Mouse (Mus musculus) lung, embryonic 15.5 days (tissue): Measurements from ENCODE around the gene Smg9. TPM values are rescaled to one million over a fixed set of nuclear protein-coding genes. Genes with fewer than 3 reads are reported as not detected.
A peak's percentile ranks its signal among the peaks of the same experiment; 100 is the strongest.

Experiments used
- ATAC-seq: fragments of 200-750 bp; cut with Nextera tagmentation; 2 replicates; pipeline ENCODE4 v1.8.0; 2017; ENCODE audit warnings: moderate number of reproducible peaks, borderline replicate concordance; ENCODE audit not compliant: low FRiP score, low TSS enrichment; ENCODE audit errors: extremely low read depth
- H3K27ac ChIP-seq: fragments of 300-500 bp; sonication (generic); 2 replicates; pipeline ENCODE4 v1.5.1; 2015; ENCODE audit warnings: moderate library complexity, mild to moderate bottlenecking, inconsistent platforms
- H3K27me3 ChIP-seq: fragments of 300-500 bp; sonication (generic); 2 replicates; pipeline ENCODE4 v1.6.1; 2015; ENCODE audit warnings: inconsistent platforms
- H3K36me3 ChIP-seq: fragments of 300-500 bp; sonication (generic); 2 replicates; pipeline ENCODE4 v1.6.1; 2015; ENCODE audit warnings: inconsistent platforms
- H3K4me1 ChIP-seq: fragments of 300-500 bp; sonication (generic); 2 replicates; pipeline ENCODE4 v1.6.1; 2015; ENCODE audit warnings: inconsistent platforms
- H3K4me2 ChIP-seq: fragments of 300-500 bp; sonication (generic); 2 replicates; pipeline ENCODE4 v1.6.1; 2015; ENCODE audit warnings: inconsistent platforms, mild to moderate bottlenecking, moderate library complexity
- H3K4me3 ChIP-seq: fragments of 300-500 bp; sonication (generic); 2 replicates; pipeline ENCODE4 v1.5.1; 2015; ENCODE audit warnings: mild to moderate bottlenecking, inconsistent platforms
- H3K9ac ChIP-seq: fragments of 300-500 bp; sonication (generic); 2 replicates; pipeline ENCODE4 v1.6.1; 2015; ENCODE audit warnings: inconsistent platforms
- H3K9me3 ChIP-seq: fragments of 300-500 bp; sonication (generic); 2 replicates; pipeline ENCODE4 v1.6.1; 2016; ENCODE audit warnings: inconsistent platforms
- WGBS: fragments of 180-500 bp; shearing (Covaris S2); methylation state at CpG from one replicate; pipeline ENCODE4 v1.1.7; 2015; 5-methylcytosine and 5-hydroxymethylcytosine counted together
- polyA plus RNA-seq: library from polyadenylated mRNA; unstranded; fragments of >200 nt; fragmentation: Nextera tagmentation; extraction: Ambion mirVana; gene quantifications from 2 replicates; pipeline ENCODE4 v1.2.1, GENCODE M21; 2015

The Smg9 gene
- polyA plus RNA-seq, 1 experiment from 2014 or later, result 23.9 TPM

DNA sequence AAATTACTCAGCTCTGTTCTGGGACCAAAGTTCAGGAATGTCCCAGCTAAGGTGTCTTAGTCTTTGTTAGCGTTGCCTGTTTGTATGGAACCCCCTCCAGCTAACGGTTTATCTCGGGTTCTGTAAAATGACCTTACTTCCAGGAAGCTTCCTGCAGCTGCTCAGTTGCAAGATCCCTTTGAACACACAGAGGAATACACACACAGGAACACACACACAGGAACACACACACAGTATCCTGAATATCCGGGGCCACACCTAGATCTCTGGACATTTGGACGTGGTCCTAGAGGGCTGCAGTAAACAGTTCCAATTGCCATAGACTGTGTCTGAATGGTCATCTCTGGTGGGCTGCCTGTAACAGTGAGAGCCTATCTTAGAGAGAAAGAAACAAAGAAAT is 56.3 kb downstream of the Smg9 start:
- 53% methylated on average over 5 of the region's 5 CpGs for WGBS
- no peak for ATAC-seq
- H3K4me1 ChIP-seq, result peaks cover 20% of the 10 kb centered on the region

DNA sequence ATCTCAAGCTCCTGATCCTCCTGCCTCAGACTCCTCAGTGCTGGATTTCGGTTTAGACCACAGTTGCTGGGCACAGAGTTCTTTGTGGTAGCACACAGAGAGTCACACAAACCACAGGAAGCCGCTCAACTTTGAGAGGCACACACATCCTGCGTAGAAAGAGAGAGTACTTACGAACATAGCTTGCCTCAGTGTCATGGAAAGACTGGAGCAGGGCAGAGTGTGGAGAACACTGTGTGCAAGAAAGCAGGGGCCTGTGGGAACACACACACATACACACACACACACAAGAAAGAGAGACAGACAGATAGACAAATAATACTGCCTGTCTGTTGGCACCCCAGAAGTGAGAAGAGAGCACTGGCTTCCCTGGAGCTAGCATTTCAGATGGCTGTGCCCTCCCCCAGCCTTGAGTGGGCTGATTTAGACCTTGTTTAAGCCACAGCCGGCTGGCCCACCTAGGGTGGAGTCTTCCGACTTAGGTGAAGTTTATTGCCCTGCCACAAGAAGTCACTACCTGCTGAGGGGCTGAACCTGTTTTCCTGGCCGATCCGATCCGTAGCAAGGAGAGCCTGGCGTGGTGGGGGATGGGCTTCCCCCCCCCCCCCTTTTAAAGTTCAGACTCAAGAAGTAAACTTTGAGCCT is 58.4 kb downstream of the Smg9 start:
- no peaks in the 10 kb centered on the region for H3K27me3 ChIP-seq
- H3K9ac ChIP-seq, result no peak overlapping the region
- H3K27ac ChIP-seq, result no peak overlapping the region
- H3K4me3 ChIP-seq, result no peak overlapping the region
- H3K36me3 ChIP-seq, result no peaks in the 10 kb centered on the region
- 55% methylated on average over 10 of the region's 10 CpGs for WGBS
- no peak for ATAC-seq
- H3K4me2 ChIP-seq, result no peak overlapping the region
- no peaks in the 10 kb centered on the region for H3K9me3 ChIP-seq
- peaks cover 36% of the 10 kb centered on the region for H3K4me1 ChIP-seq

More for the DNA sequence above, 56.3 kb downstream of the Smg9 start:
- no peaks in the 10 kb centered on the region for H3K36me3 ChIP-seq
- no peak overlapping the region for H3K4me2 ChIP-seq
- no peaks in the 10 kb centered on the region for H3K27me3 ChIP-seq
- no peak overlapping the region for H3K4me3 ChIP-seq
- no peak overlapping the region for H3K9ac ChIP-seq
- no peak overlapping the region for H3K27ac ChIP-seq
- no peaks in the 10 kb centered on the region for H3K9me3 ChIP-seq

DNA sequence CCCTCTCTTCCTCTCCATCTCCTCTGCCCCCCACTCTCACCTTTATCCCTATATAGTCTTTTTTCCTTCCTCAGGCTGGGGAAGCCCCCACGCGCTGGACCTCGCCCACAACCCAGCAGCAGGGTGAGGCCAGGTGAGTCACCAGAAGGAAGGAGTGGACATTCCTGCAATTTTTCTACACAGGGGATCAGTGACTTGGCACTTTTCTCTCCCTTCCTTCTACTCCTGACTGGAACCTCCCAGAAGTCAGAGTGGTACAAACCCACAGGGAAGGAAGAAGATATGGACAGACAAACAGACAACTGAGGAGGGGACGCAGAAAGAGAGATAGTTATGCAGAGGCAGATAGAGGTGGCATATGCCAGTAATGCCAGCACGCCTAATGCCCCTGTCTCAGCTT is 60.0 kb downstream of the Smg9 start:
- ATAC-seq, result no peak
- 62% methylated on average over 5 of the region's 5 CpGs for WGBS
- H3K27ac ChIP-seq, result peak overlapping the region; percentile 37

DNA sequence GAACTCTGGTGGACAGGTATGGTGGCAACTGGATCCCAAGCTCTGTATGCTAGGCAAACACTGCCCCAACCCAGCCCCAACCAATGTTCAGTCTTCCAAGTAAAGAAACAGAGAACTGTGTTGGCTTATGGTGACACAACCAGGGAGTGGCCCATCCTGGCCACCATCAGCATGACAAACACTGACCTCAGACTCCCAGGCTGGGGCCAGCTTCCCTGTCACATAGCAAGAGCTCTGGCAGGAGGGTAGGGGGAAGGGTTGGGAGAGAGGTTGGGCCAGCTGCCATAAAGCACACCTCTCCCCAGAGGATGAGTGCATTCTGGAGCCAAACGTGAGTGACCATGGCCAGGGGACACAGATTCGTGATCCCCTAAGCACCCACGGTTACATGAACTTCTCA is 60.4 kb downstream of the Smg9 start:
- no peak overlapping the region for H3K9ac ChIP-seq
- H3K27me3 ChIP-seq, result no peaks in the 10 kb centered on the region
- H3K4me2 ChIP-seq, result no peak overlapping the region
- H3K9me3 ChIP-seq, result no peaks in the 10 kb centered on the region
- 39% methylated on average over 3 of the region's 3 CpGs for WGBS
- ATAC-seq, result no peak
- H3K36me3 ChIP-seq, result no peaks in the 10 kb centered on the region
- H3K4me1 ChIP-seq, result peaks cover 45% of the 10 kb centered on the region
- peak overlapping the region; percentile 37 for H3K27ac ChIP-seq
- no peak overlapping the region for H3K4me3 ChIP-seq

More for the DNA sequence above, 60.0 kb downstream of the Smg9 start:
- Histone ChIP-seq H3K9me3 (no peaks in the 10 kb centered on the region), H3K4me3 (no peak overlapping the region), H3K36me3 (no peaks in the 10 kb centered on the region), H3K4me2 (no peak overlapping the region), H3K27me3 (no peaks in the 10 kb centered on the region), H3K9ac (no peak overlapping the region), H3K4me1 (peaks cover 45% of the 10 kb centered on the region)

DNA sequence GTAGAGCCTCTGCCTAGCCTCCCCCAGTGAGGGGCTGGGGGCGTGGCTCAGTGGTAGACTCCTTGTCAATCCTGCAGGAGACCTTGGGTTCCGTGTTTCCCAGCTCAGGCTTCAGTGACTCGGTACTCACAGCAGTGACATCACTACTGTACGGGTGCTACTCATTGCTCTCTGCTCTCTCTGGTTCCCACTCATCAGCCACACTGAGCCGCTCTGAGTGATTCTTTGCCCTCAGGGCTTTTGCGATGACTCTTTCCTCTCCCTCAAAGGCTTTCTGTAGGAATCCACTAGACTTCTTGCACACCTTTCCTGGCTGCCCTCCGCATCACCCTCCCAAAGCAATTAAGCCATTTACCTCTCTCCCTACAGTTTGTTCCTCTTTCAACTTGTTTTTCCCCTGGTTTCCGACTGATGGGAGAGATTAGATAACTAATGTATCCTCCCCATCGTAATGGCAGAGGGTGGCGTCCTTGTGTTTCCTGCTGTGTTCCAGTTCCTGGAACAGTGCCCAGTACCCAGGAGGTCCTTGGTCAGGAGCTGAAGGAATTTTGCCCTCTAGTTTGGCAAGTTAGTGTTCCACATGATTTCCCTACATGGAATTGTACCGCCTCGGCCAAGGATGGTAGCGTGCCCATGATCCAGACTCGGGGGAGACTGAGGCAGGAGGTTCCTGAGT is 62.1 kb downstream of the Smg9 start:
- Histone ChIP-seq H3K27ac (peak overlapping the region; percentile 91), H3K4me2 (peak overlapping the region; percentile 68)

DNA sequence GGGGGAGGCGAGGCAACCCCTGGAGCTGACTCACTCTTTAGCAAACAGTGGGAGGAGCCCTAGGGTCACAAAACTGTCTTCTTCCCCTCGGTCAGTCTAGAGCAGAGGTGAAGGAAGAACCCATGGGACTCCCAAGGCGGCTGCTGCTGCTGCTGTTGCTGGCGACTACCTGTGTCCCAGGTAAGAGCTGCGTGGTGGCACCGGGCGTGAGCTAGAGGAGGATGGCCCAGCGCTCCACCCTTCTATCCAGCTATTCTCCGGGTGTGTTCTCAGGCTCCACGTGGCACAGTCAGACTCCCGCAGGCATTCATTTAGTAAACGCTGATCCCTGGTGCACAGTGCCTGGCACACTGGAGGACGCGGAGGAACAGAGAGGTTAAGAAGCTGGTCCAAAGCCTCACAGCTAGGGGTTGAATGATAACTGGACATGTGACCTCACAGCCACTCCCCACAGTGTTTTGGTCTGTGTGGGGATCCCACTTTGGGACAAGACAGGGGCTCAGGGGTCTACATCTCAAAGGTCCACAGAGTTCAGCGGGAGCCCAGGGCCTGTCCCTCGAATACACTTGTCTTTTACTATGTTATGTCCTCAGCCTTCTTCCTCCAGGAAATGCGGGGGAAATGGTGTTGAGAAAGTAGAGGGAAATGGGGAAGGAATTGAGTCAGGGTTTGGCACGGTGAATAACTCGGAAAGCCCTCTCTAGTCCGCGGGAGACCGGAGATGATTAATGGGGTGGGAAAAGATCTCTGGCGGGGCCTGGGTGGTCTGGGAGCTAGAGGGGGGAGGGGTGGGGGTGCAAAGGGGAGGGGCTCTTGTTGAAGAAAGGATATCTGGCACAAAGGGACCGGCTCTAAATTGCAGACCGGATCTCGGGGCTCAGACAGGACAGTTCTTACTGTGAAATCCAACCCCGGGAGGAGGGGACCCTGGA is 63.2 kb downstream of the Smg9 start, which contains the start of gene Plaur:
Plaur (plus strand) TSS at position 97 of the 932 bp plus-strand sequence.
- WGBS, result 2% methylated on average over 26 of the region's 27 CpGs
- H3K4me2 ChIP-seq, result peak within 1 kb of the TSS; percentile 68
- peak within 1 kb of the TSS; percentile 91 for H3K27ac ChIP-seq
- peak within 1 kb of the TSS; percentile 32 for H3K9ac ChIP-seq
- no peaks in the 10 kb centered on the region for H3K27me3 ChIP-seq
- H3K4me3 ChIP-seq, result peak within 1 kb of the TSS; percentile 48
- H3K9me3 ChIP-seq, result no peaks in the 10 kb centered on the region
- H3K4me1 ChIP-seq, result peaks cover 45% of the 10 kb centered on the region
- ATAC-seq, result peak; percentile 81
- no peaks in the 10 kb centered on the region for H3K36me3 ChIP-seq

More for the DNA sequence above, 62.1 kb downstream of the Smg9 start:
- no peaks in the 10 kb centered on the region for H3K36me3 ChIP-seq
- no peak for ATAC-seq
- H3K4me1 ChIP-seq, result peaks cover 45% of the 10 kb centered on the region
- no peaks in the 10 kb centered on the region for H3K27me3 ChIP-seq
- no peaks in the 10 kb centered on the region for H3K9me3 ChIP-seq
- WGBS, result 34% methylated on average over 14 of the region's 14 CpGs
- 0 out of 2 replicates have a peak overlapping the region, but pooled peaks have one; percentile 48 for H3K4me3 ChIP-seq
- no peak overlapping the region for H3K9ac ChIP-seq

DNA sequence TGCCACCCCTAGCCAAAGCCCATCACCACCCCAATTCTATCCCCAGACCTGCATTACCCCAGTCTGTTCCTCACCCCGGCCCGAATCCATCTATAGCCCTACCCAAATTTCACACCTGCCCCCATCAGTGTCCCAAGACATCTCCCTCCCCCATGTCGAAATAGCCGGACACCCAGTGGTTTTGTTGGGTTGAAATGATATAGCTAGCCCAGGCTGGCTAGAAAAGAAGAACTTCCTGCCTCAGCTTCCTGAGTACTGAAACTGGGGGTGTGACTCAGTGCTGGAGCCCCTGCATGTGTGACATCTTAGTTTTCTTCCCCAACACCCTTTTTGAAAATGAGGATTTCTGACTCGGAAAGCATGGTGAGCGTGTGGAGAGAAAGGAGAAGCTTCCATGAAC is 67.4 kb downstream of the Smg9 start:
- no peak overlapping the region for H3K27ac ChIP-seq
- peaks cover 7% of the 10 kb centered on the region; the same call in 1 of the 2 replicates for H3K36me3 ChIP-seq
- H3K4me2 ChIP-seq, result no peak overlapping the region
- H3K9me3 ChIP-seq, result no peaks in the 10 kb centered on the region
- no peak for ATAC-seq
- no peaks in the 10 kb centered on the region for H3K27me3 ChIP-seq
- 81% methylated on average over 6 of the region's 6 CpGs for WGBS
- no peak overlapping the region for H3K4me3 ChIP-seq
- H3K9ac ChIP-seq, result no peak overlapping the region
- H3K4me1 ChIP-seq, result peaks cover 18% of the 10 kb centered on the region

DNA sequence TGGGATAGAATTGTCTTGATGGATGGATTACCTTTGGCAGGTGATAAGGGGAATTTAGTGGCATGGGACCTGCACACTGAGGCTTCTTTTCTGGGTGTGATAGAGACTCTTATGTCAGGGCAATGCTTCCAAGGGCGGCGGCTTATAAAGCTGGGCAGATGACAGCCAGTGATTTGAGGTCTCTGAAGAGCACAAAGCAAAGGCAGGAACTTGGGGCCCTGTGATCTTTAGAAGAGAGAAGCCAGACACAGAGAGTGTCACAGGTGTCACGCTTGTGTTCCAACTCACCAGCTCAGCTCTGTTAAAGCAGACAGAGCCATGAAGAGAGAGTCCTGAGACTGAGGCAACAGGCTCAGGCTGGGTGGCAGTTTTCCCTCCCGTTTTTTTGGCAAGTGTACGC is 68.5 kb downstream of the Smg9 start:
- H3K27me3 ChIP-seq, result no peaks in the 10 kb centered on the region
- no peaks in the 10 kb centered on the region for H3K9me3 ChIP-seq
- peaks cover 9% of the 10 kb centered on the region; the same call in 1 of the 2 replicates for H3K4me1 ChIP-seq
- WGBS, result 91% methylated on average over 5 of the region's 5 CpGs
- ATAC-seq, result no peak
- peaks cover 14% of the 10 kb centered on the region for H3K36me3 ChIP-seq
- H3K4me3 ChIP-seq, result no peak overlapping the region
- H3K27ac ChIP-seq, result no peak overlapping the region
- no peak overlapping the region for H3K4me2 ChIP-seq
- no peak overlapping the region for H3K9ac ChIP-seq

DNA sequence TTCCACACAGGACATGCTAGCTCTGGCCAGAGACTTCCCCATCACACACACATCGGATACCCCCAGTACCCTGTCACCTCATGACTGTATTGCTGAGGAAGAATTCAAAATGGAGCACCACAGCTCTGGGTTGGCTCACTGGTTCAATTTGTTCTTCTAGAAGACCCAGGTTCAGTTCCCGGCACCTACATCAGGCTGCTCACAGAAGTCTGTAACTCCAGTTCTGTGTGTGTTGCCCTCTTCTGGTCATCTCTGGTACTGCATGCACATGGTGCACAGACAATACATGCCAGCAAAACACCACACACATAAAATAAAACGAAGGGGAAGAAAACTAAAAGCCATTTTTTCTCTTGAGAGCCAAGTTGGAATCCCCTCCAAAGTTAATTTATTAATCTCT is 69.7 kb downstream of the Smg9 start:
- H3K4me1 ChIP-seq, result no peaks in the 10 kb centered on the region
- no peak overlapping the region for H3K4me2 ChIP-seq
- peaks cover 15% of the 10 kb centered on the region for H3K36me3 ChIP-seq
- H3K4me3 ChIP-seq, result no peak overlapping the region
- ATAC-seq, result no peak
- H3K27ac ChIP-seq, result no peak overlapping the region
- 88% methylated on average over 3 of the region's 3 CpGs for WGBS
- H3K9me3 ChIP-seq, result no peaks in the 10 kb centered on the region
- no peaks in the 10 kb centered on the region for H3K27me3 ChIP-seq
- no peak overlapping the region for H3K9ac ChIP-seq

DNA sequence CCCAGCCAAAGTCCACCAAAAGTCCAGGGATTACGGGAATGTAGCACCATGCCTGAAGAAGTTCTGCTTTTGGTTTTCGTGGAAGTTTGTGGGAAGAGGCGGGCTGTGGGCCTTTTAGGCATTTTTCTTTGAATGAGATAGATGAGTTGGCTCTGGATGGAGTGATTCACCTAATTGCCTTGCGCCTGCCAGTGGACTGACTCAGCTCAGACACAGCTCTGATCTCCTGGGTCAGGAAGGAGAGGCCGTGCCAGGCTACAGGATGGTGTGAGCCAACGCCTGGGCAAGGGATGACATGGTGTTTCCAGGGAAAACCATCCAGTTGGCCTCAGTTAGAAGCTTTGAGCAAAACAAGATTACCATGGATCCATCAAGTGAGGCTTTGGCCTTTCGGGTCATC is 70.9 kb downstream of the Smg9 start:
- no peak overlapping the region for H3K4me3 ChIP-seq
- WGBS, result 93% methylated on average over 7 of the region's 7 CpGs
- no peak overlapping the region for H3K4me2 ChIP-seq
- no peak overlapping the region for H3K27ac ChIP-seq
- peaks cover 20% of the 10 kb centered on the region for H3K36me3 ChIP-seq
- no peaks in the 10 kb centered on the region for H3K4me1 ChIP-seq
- no peaks in the 10 kb centered on the region for H3K9me3 ChIP-seq
- no peak overlapping the region for H3K9ac ChIP-seq
- no peak for ATAC-seq
- no peaks in the 10 kb centered on the region for H3K27me3 ChIP-seq
